Mouse (Mus musculus) olfactory bulb, adult 2 months (tissue): ENCODE data around the gene Pfn1. TPM values are rescaled to one million over a fixed set of nuclear protein-coding genes. Genes with fewer than 3 reads are reported as not detected.

Experiments used
- H3K27ac ChIP-seq: fragments of 200-500 bp; 2 replicates; pipeline ENCODE4 v1.5.1; 2012; ENCODE audit warnings: low read depth, low read length; ENCODE audit not compliant: insufficient read depth
- H3K4me1 ChIP-seq: fragments of 200-500 bp; 2 replicates; pipeline ENCODE4 v1.6.1; 2012; ENCODE audit warnings: low read length; ENCODE audit not compliant: control insufficient read depth, insufficient read depth
- H3K4me3 ChIP-seq: fragments of 200-500 bp; 2 replicates; pipeline ENCODE4 v1.5.1; 2012; ENCODE audit warnings: mild to moderate bottlenecking, low read depth, low read length, moderate library complexity; ENCODE audit not compliant: insufficient read depth
- CTCF ChIP-seq: fragments of 200-500 bp; IDR thresholded peaks from 2 replicates; pipeline ENCODE4 v1.5.1; 2012; ENCODE audit warnings: low read depth, mild to moderate bottlenecking, low read length, moderate library complexity; ENCODE audit not compliant: insufficient read depth
- POLR2A ChIP-seq: fragments of 200-500 bp; IDR thresholded peaks from 2 replicates; pipeline ENCODE4 v1.6.1; 2012; ENCODE audit warnings: mild to moderate bottlenecking, low read depth, low read length, moderate library complexity; ENCODE audit not compliant: insufficient read depth
- WGBS: fragments of 180-500 bp; shearing (Covaris S2); methylation state at CpG from one replicate; pipeline ENCODE4 v1.1.7; 2018; 5-methylcytosine and 5-hydroxymethylcytosine counted together
- polyA plus RNA-seq: library from polyadenylated mRNA; stranded (reverse); fragments of >200 nt; gene quantifications from 2 replicates; pipeline ENCODE4 v1.2.4, GENCODE M21; 2012; ENCODE audit warnings: low replicate concordance; ENCODE audit not compliant: missing spikeins, insufficient read depth, insufficient read length

Gene Pfn1
- polyA plus RNA-seq, 1 experiment: 496 TPM

GRCm38 (mm10) chr11:70679361-70679760 lies 24.9 kb upstream of the Pfn1 start:
- TF ChIP-seq CTCF (no peak), POLR2A (no peak)
- WGBS: 95% methylated on average over 8 of the region's 8 CpGs
- Histone ChIP-seq H3K27ac (no peak overlapping the region), H3K4me3 (no peak overlapping the region), H3K4me1 (peaks cover 10% of the 10 kb centered on the region)

- 88% methylated on average over 2 of the region's 2 CpGs for WGBS
- no peak for TF ChIP-seq POLR2A
- TF ChIP-seq CTCF: no peak
These were observed 24.1 kb upstream of the Pfn1 start for GRCm38 (mm10) chr11:70678576-70678975.

GRCm38 (mm10) chr11:70678092-70678491 lies 23.6 kb upstream of the Pfn1 start:
- Histone ChIP-seq H3K4me3 (no peak overlapping the region), H3K4me1 (peaks cover 10% of the 10 kb centered on the region), H3K27ac (no peak overlapping the region)
- 87% methylated on average over 9 of the region's 9 CpGs for WGBS
- TF ChIP-seq POLR2A: no peak
- no peak for TF ChIP-seq CTCF

More at GRCm38 (mm10) chr11:70678576-70678975, 24.1 kb upstream of the Pfn1 start:
- Histone ChIP-seq H3K4me1 (peaks cover 10% of the 10 kb centered on the region), H3K27ac (no peak overlapping the region), H3K4me3 (no peak overlapping the region)

DNA sequence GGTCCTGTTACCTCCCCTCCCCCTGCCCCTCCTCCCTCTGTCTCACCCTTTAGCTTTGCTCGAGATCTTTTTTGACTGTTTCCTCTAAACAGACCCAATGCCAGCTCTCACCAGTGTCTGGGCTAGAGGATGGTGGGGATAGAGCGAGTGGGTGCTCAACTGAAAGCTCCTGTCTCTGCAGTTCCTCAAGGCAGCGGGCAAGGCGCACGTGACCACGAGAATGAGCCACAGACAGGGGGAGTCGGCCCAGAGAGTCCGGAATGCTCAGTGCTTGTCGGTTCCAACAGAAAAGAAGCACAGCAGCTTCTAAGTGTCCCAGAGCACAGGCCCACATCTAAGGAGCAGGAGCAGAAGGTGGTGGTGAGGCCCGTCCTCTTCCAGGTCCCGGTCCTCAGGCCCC lies 20.1 kb upstream of the Pfn1 start:
- TF ChIP-seq POLR2A: no peak
- no peak for TF ChIP-seq CTCF
- peaks cover 15% of the 10 kb centered on the region for H3K4me1 ChIP-seq
- 64% methylated on average over 11 of the region's 11 CpGs for WGBS

DNA sequence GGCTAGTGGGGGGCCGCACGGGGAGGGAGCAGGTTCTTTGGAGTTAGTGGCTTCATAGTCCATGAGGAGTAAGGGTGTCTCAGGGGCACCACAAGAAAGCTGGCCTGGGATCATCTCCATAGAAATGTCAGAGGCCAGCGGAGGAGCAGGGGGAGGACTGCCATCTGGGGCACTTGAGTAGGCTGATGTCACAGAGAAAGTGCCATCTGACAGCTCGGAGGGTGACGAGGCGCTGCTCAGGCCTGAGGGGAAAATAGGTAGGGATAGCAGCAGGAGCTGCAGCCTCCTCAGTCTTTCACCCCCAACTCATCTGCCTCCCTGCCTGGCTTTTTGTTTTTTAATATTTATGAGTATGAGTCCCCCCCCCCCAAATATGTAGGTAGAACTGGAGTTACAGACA lies 19.6 kb upstream of the Pfn1 start:
- peaks cover 15% of the 10 kb centered on the region for H3K4me1 ChIP-seq
- WGBS: 66% methylated on average over 6 of the region's 6 CpGs
- 0 out of 2 replicates have a peak overlapping the region, but pooled peaks have one; percentile 16 for H3K27ac ChIP-seq
- no peak for TF ChIP-seq POLR2A
- no peak for TF ChIP-seq CTCF
- H3K4me3 ChIP-seq: no peak overlapping the region

More for the DNA sequence above, 20.1 kb upstream of the Pfn1 start:
- H3K4me3 ChIP-seq: no peak overlapping the region
- H3K27ac ChIP-seq: no peak overlapping the region

- peaks cover 15% of the 10 kb centered on the region for H3K4me1 ChIP-seq
- TF ChIP-seq CTCF (no peak), POLR2A (no peak)
- 73% methylated on average over 16 of the region's 16 CpGs for WGBS
- H3K27ac ChIP-seq: peak overlapping the region; percentile 43; the same call in 1 of the 2 replicates
- H3K4me3 ChIP-seq: no peak overlapping the region
These were observed 17.0 kb upstream of the Pfn1 start for GRCm38 (mm10) chr11:70671333-70672047.

GRCm38 (mm10) chr11:70670483-70670882 lies 16.0 kb upstream of the Pfn1 start:
- Histone ChIP-seq H3K4me3 (peak overlapping the region; percentile 70), H3K4me1 (peaks cover 15% of the 10 kb centered on the region), H3K27ac (peak overlapping the region; percentile 96)
- WGBS: 14% methylated on average over 14 of the region's 14 CpGs
- TF ChIP-seq CTCF (no peak), POLR2A (no peak)

- TF ChIP-seq CTCF (no peak), POLR2A (no peak)
- Histone ChIP-seq H3K27ac (peak overlapping the region; percentile 96), H3K4me3 (peak overlapping the region; percentile 70), H3K4me1 (peaks cover 15% of the 10 kb centered on the region)
- under 1% methylated on average over 31 of the region's 31 CpGs for WGBS
These were observed 15.3 kb upstream of the Pfn1 start for GRCm38 (mm10) chr11:70669582-70670345.
